In genomic region chr16:28337930-28338329, GRCm38 (mm10) we compare ENCODE assay signal across 13 mouse cellular contexts.
DNase-seq lines count a peak whose midpoint lies in the region; ATAC-seq and TF ChIP-seq lines count a peak whose summit lies in the region.
"Had no signal": no experiment of that assay in that cellular context is flagged by ENCODE, and none has a peak within 500 bp of the region (broad histone marks: within the 10 kb centered on the region; RNA-seq: fewer than 3 reads in every experiment).

No protein-coding gene starts in this region.

- no peak overlapping the region for H3K4me3 ChIP-seq in intestine, postnatal 0 days (ENCODE audit: low read depth, low read length)
- H3K4me3 ChIP-seq in intestine, embryonic 16.5 days (ENCODE audit: low read length): no peak overlapping the region
- H3K4me3 ChIP-seq in stomach, postnatal 0 days (ENCODE audit: low read depth, low read length): no peak overlapping the region
- H3K4me3 ChIP-seq: embryonic facial prominence, embryonic 13.5 days; forebrain, embryonic 12.5 days; limb, embryonic 10.5 days; liver, embryonic 15.5 days had no signal

- no peak overlapping the region for H3K9ac ChIP-seq in intestine, postnatal 0 days (ENCODE audit: low read depth, low read length)
- no peak overlapping the region for H3K9ac ChIP-seq in intestine, embryonic 16.5 days (ENCODE audit: low read depth, low read length)
- H3K9ac ChIP-seq in stomach, postnatal 0 days (ENCODE audit: low read length): no peak overlapping the region
- H3K9ac ChIP-seq: embryonic facial prominence, embryonic 13.5 days; forebrain, embryonic 12.5 days; liver, embryonic 15.5 days had no signal

- no peaks in the 10 kb centered on the region for H3K4me1 ChIP-seq in intestine, postnatal 0 days (replicated peaks; ENCODE audit: control insufficient read depth, insufficient read depth, low read length)
- no peaks in the 10 kb centered on the region for H3K4me1 ChIP-seq in intestine, embryonic 16.5 days (ENCODE audit: control insufficient read depth, insufficient read depth, low read length)
- H3K4me1 ChIP-seq in stomach, postnatal 0 days (replicated peaks; ENCODE audit: control insufficient read depth, insufficient read depth): no peaks in the 10 kb centered on the region
- H3K4me1 ChIP-seq: embryonic facial prominence, embryonic 13.5 days; limb, embryonic 10.5 days; liver, embryonic 15.5 days had no signal

- H3K9me3 ChIP-seq in intestine, postnatal 0 days (ENCODE audit: control insufficient read depth): no peaks in the 10 kb centered on the region
- no peaks in the 10 kb centered on the region for H3K9me3 ChIP-seq in intestine, embryonic 16.5 days (ENCODE audit: control insufficient read depth, low read length)
- no peaks in the 10 kb centered on the region for H3K9me3 ChIP-seq in stomach, postnatal 0 days (ENCODE audit: control insufficient read depth, low read length)
- H3K9me3 ChIP-seq: embryonic facial prominence, embryonic 13.5 days; forebrain, embryonic 12.5 days; limb, embryonic 10.5 days; liver, embryonic 15.5 days had no signal

- peak; percentile 39 for TF ChIP-seq CTCF in intestine, postnatal 0 days (IDR thresholded peaks at IDR 0.05; ENCODE audit: low read depth)
- 0 out of 2 replicates have a peak, but pooled peaks have one; percentile 1 for TF ChIP-seq CTCF in brain, embryonic 14.5 days (IDR thresholded peaks at IDR 0.05; ENCODE audit: borderline replicate concordance, extremely low read depth, insufficient read depth, insufficient read length)
- TF ChIP-seq CTCF in stomach, postnatal 0 days (IDR thresholded peaks at IDR 0.05; ENCODE audit: low read depth): peak; percentile 43

- H3K4me2 ChIP-seq in intestine, postnatal 0 days (replicated peaks; ENCODE audit: low read depth): no peak overlapping the region
- no peak overlapping the region for H3K4me2 ChIP-seq in intestine, embryonic 16.5 days (ENCODE audit: low read depth, low read length)
- no peak overlapping the region for H3K4me2 ChIP-seq in stomach, postnatal 0 days (replicated peaks; ENCODE audit: low read depth)
- H3K4me2 ChIP-seq: embryonic facial prominence, embryonic 13.5 days; forebrain, embryonic 12.5 days; liver, embryonic 15.5 days had no signal

- TF ChIP-seq POLR2A in brain, embryonic 14.5 days (IDR thresholded peaks at IDR 0.05; ENCODE audit: borderline replicate concordance, extremely low read depth, insufficient read depth, insufficient read length, poor library complexity, severe bottlenecking): no peak

- peak; percentile 5 for DNase-seq in lung, postnatal 36 days
- DNase-seq in lung, postnatal 4 days: no peak
- no peak for DNase-seq in brain, embryonic 14.5 days (ENCODE audit: low read depth)
- no peak for DNase-seq in stomach, postnatal 0 days (ENCODE audit: low spot score)
- no peak for DNase-seq in spleen, adult 12 weeks (ENCODE audit: low spot score)
- DNase-seq: heart, postnatal 36 days; thymus, adult 18-20 months had no signal

- ATAC-seq in intestine, postnatal 0 days: no peak
- ATAC-seq in intestine, embryonic 16.5 days: no peak
- ATAC-seq in stomach, postnatal 0 days (ENCODE audit: low FRiP score, low TSS enrichment): no peak

- WGBS in intestine, postnatal 0 days: 90% methylated on average over 1 of the region's 1 CpGs
- WGBS in intestine, embryonic 16.5 days: 89% methylated on average over 1 of the region's 1 CpGs
- whole genome bisulfite sequencing in stomach, postnatal 0 days: 82% methylated on average over 1 of the region's 1 CpGs

- no peaks in the 10 kb centered on the region for H3K36me3 ChIP-seq in intestine, postnatal 0 days (ENCODE audit: control insufficient read depth, insufficient read depth)
- no peaks in the 10 kb centered on the region for H3K36me3 ChIP-seq in intestine, embryonic 16.5 days (ENCODE audit: control insufficient read depth, insufficient read depth, low read length)
- H3K36me3 ChIP-seq in stomach, postnatal 0 days (ENCODE audit: control insufficient read depth, insufficient read depth, low read length): no peaks in the 10 kb centered on the region
- H3K36me3 ChIP-seq: embryonic facial prominence, embryonic 13.5 days; forebrain, embryonic 12.5 days; limb, embryonic 10.5 days; liver, embryonic 15.5 days had no signal

- no peak overlapping the region for H3K27ac ChIP-seq in intestine, postnatal 0 days (ENCODE audit: low read depth, low read length)
- H3K27ac ChIP-seq in intestine, embryonic 16.5 days (ENCODE audit: low read length): no peak overlapping the region
- no peak overlapping the region for H3K27ac ChIP-seq in stomach, postnatal 0 days (replicated peaks)
- H3K27ac ChIP-seq: embryonic facial prominence, embryonic 13.5 days; forebrain, embryonic 12.5 days; limb, embryonic 10.5 days; liver, embryonic 15.5 days had no signal

- TF ChIP-seq EP300 in stomach, postnatal 0 days (optimal IDR thresholded peaks at IDR 0.05): no peak

- H3K27me3 ChIP-seq in intestine, postnatal 0 days (replicated peaks; ENCODE audit: control insufficient read depth, insufficient read depth, low read length): no peaks in the 10 kb centered on the region
- H3K27me3 ChIP-seq in intestine, embryonic 16.5 days (replicated peaks; ENCODE audit: control insufficient read depth, insufficient read depth, low read length): no peaks in the 10 kb centered on the region
- H3K27me3 ChIP-seq in stomach, postnatal 0 days (ENCODE audit: control insufficient read depth, insufficient read depth, low read length): no peaks in the 10 kb centered on the region
- H3K27me3 ChIP-seq: embryonic facial prominence, embryonic 13.5 days; forebrain, embryonic 12.5 days; liver, embryonic 15.5 days had no signal
